Mouse (Mus musculus) left cerebral cortex, adult 11 months (tissue): ENCODE data around the gene Gm20671.
"Not testable (repeated sequence)": the region's sequence is repeated elsewhere in the genome, so short reads cannot be mapped to it uniquely, and the experiment has no call there.

Source experiments
- DNase-seq: peaks from one replicate; pipeline ENCODE4 v3.0.0; 2022; ENCODE audit warnings: low spot score

The Gm20671 gene

DNA sequence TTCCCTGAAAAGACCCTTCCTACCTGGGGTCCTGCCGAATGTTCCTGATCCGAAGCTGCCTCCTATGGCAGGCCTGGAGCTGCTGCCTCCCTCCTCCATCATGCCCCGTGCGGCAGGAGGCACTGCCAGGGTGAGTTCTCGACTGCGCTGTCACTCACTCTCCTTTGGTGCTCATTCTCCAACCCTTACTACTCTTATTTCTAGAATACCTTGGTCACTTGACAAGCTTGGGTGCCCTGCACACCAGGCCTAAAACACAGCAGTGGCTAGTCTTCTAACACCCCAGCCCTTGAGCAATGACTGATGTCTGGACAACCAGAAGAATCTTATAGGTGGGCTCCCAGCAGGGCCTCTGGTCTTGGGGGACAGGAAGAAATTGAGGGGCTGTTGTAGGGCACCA lies 93.0 kb downstream of the Gm20671 start:
- DNase-seq: not testable (repeated sequence)

DNA sequence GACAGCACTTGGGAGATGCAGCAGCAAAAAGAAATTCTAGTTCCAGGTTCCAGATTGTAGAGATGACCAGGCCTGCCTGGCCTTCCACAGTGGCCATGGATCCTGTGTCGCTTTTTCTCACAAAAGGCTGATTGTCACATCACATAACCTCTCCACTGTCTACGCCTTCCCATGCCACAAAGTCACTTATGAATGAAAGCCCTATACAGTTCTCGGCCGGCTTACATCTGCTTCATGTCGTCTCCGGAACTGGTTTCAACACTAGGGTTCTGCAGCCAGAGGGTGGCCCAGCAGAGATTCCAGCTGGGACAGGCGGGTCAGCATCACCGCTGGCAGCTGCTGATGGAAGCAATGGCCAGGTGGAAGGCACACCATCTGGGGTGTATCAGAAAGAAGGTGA lies 98.1 kb downstream of the Gm20671 start:
- DNase-seq: no peak

DNA sequence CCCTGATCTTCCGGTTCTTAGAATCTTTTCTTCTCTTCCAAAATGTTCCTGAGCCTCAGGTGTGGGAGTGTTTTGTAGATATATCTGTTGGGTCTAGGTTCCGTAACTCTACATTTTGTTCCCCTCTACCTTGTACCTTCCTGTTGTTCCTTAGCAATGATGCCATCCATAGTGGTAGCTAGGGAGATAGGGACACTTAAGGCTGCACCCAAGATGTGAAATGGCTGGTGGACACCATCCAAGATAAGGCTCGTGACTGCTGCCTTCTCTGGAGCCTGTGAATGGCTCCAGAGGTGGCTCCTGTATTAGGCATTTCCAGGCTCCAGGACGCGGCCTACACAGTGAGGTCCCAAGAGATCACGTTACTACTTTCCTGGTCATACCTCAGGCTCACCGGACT lies 98.6 kb downstream of the Gm20671 start:
- no peak for DNase-seq

DNA sequence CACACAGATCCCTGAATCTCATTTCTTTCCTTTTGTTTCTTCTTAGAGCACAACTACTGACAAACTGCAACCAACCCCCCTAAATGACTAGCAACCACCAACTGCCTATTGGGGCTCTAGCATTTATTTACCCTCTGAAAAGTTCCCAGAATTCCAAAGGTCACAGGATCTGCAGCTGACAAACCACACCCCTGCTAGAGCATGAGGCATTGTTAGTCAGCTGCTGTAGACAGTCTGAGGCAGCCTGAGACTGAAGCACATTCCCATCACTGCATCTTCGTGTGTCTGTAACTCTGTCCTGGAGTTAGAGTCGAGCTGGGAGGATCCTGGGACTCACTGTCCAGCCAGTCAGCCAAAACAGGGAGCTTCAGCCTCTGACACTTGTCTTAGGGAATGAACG lies 101.5 kb downstream of the Gm20671 start:
- DNase-seq: not testable (repeated sequence)

DNA sequence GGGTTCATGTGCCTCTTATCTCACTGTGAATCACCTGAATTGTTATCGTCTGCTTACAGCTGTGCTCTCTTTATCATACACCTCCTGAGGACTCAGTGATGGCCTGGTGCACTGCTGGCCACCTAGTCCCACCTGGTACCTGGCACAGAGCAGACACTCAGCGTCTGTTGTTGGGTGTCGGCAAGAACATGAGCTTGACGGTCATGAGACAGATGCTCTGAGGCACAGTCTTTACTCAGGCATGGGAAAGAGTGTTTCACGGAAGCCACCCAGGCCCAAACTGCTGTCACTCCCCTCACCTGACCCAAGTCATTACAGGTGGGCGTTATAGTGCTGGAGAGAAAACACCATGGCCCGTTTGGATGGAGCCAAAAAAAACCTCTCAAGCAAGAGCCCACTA lies 102.9 kb downstream of the Gm20671 start:
- no peak for DNase-seq

DNA sequence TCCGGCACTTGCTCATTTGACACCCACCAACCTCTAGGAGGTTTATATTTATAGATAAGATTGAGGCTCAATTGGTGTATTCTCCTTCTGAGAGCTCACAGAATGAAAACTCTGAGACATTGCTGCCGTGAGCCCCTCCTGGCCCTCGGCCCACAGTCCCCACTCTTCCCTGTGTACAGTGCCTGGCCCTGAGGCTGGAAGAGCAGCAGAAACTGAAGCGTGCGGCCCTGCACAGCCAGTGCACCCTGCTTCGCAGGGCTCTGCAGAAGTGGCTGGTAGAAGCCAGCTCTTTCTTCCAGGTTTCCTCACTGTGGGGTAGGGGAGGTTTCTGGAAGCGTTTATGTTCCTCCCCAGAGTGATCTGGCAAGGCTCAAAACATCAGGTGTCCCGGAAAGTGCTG lies 104.2 kb downstream of the Gm20671 start:
- not testable (repeated sequence) for DNase-seq

DNA sequence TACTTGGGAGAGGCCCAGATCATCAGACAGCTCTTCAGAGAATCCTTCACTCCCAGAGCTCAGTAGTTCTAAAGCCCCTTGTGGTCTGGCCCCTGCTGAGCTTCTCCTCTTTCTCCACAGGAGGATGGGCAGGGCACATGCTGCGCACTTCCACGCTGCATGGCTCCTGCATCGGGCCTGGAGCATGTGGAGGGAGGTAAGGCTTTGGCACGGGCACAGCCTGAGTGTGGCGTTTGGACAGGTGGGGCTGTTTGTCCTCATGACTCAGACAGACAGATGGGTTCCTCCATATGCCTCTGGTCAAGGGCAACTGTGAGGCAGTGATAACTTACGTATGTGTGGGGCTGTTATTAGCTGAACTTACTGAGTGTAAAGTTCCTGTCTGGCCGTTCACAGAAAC lies 104.6 kb downstream of the Gm20671 start:
- no peak for DNase-seq

DNA sequence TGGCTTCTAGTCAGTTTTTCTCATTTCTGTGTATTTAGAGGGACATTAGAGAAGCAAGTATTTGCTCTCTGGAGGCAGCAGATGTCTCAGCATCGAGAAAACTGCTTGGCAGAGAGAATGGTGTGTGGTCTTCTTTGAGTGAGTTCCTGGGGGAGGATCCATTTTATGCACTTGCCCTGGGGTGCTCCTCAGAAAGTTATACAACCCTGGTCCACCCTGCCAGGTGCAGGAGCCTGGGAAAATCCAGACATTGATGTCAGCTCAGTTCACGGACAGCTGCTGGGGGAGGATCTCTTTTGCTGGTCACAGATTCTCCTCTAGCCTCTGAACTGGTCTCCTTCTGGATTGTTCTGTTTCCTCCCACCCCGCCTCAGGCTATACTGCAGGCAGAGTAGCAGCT lies 105.6 kb downstream of the Gm20671 start:
- DNase-seq: no peak

DNA sequence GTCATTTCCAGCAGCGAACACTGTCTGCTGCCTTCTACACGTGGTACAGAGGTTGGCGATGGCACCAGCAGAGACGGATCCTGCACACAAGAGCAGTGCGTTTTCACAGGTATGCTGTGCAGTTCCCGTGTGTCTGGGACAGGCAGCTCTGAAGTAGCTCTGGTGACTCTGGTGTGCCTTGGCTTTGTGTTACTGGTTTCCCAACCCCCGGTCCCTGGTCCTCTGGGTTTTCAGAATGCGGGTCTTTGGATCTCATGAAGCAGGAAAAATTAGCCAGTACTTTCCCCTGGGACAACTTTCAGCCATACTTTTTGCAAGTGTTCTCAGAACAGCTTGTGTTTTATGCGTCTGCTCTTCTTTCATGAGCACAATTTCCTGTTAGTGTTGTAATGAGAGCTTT lies 106.5 kb downstream of the Gm20671 start:
- no peak for DNase-seq

DNA sequence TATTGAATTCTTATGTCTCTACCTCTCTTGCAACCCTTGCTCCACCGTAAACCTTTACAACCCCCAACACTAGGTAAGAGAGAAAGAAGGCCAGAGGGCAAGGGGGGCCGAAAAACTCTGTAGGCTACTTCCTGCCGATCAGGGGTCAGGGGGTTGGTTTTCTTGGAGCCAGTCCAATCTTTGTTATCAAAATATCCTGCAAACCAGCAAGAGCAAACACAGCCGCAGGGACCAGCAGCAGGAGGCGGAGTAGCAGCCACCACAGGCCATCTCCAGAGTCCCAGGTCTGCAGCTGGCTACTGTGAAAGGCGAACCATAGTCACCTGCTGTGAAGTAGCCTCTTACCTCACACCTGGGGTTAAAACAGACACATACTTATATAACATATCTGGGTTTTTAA lies 108.0 kb downstream of the Gm20671 start:
- DNase-seq: no peak

DNA sequence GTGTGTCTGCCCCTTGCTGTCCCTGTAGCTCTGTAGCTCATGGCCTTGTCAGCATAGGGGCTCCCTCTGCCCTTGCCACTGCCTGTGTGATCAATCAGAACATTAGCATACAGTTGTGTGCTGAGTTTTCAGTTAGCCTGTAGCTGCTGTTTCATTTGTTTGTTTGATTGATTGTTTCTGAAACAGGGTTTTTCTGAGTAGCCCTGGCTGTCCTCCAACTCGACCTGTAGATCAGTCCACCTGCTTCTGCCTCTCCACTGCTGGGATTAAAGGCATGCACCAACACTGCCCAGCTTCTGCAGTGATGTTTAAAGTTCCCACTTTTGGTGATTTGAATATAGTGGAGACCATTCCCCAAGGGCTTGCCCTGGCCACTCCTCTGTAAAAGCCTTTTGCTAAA lies 109.2 kb downstream of the Gm20671 start:
- no peak for DNase-seq

DNA sequence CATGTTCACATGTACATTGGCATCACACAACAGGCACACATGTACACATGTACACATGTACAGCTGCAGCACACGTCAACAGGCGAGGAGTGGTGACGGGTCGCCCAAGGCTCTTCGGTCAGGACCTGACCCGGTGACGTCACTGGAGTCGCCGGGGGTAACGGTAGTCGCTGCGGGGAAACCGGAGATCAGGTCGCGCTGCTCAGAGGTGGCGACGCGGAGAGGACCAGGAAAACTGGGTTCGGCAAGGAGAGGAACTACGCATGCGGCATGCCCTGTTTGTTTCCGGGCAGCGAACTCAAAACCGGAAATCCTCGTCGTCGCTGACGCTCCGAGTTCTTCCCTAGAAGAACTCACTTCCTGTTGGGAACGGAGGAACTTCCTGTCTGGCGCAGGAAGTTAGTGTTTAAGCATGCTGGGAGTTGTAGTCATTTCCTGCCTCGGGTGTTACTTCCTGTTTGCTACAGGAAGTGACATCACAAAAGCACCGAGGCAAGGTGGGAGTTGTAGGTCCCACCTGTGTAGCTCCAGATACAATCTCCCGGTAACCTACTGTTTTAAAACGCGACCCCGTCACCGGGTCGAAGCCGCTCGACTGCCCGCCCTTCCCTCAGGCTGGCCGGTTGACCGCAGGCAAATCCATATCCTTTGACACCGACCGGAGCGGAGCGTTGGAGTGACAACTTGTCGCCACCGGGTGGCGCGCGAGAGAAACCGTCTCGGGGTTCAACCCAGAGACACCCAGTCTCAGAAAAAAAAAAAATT lies 113.0 kb downstream of the Gm20671 start:
- peak; percentile 94 for DNase-seq

DNA sequence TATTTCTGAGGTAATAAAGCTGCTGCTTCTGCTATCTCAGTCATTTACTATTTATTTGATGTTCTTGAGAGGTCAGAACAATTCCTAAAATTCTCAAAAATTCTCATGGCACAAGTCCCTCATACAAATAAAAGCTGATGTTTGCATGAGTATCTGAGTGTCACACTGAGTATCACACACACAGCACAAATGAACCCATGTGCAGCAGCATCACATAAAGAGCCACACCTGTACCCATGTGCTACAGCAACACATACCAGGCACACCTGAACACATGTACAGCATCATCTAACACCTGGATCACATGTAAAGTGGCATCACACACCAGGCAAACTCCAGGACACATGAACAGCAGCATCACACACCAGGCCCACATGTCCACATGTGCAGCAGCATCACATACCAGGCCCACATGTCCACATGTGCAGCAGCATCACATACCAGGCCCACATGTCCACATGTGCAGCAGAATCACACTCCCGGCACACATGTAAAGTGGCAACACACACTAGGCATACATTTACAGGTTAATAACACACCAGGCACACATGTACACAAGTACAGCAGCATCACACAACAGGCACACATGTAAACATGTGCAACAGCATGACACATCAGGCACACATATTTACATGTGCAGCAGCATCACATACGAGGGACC lies 113.7 kb downstream of the Gm20671 start:
- DNase-seq: no peak

DNA sequence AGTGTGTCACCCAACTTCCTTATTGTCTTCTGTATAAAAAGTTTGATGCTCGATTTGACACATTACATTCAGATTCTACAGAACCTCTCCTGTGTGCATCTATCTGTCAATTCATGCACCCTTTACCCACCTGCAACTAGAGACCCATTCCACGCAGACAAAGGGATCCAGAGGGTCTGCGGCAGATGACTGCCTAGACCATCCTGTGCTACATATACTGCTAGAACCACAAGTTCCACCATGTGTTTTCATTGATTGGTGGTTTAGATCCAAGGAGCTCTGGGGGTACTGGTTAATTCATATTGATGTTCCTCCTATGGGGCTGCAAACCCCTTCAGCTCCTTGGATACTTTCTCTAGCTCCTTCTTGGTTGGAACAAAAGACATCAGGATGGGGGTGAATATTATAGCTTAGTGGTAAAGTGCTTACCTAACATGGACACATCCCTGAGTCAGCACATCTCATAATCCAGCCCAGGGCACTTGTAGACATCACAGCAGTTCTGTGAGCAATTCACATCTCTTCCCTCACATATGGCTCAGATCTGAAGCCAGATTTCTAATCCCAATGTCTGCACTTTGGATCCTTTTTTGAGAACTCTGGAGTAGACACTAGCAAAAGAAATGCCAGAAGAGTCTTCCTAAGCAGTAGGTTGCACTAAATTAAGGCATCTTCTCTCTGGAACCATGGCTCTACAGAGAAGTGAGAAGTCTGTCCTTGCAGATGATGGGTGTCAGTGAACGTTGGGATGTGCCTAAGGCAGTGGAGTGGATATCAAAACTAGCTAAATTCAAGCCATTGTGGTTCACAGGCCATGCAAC lies 114.5 kb downstream of the Gm20671 start:
- no peak for DNase-seq

DNA sequence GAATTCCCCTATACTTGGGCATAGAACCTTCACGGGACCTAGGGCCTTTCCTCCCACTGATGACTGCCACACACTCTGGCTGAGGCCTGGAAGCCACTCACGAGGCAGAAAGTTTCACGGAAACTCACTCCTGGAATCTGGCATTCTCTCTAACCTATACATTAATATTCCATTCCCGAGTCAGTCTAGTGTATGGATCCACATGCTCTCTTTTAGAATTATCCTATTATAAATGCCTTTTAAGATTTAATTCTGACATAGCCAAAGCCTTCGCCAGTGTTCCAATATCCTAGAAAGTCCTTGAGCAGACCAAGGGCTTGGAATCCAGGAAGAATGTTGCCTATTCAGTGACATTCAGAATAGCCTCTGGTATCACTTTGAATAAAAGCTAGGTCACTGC lies 115.4 kb downstream of the Gm20671 start:
- DNase-seq: no peak

DNA sequence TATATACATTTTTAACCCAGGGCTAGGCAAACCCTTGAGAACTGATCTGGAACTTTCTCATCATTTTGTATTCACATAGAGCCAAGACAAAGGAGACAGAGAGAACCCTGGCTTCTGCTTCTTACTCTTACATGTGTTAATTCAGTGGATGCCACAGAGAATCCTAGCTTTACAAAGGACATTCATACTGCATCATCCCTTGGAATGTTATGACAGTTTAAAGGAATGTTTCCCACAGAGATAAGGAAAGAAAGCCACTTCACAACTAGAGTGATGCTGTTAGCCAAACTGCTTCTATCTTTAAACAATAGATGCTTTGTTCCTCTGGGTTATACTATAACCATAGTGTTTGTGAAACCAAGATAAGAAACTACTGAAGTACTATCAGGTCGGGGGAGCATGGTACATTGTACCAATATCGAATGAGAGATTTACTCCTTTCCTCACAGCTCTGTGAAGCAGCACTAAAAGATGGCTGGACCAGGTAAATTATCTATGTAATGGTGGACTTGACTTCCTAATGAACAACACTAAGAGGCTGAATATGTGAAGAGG lies 120.6 kb downstream of the Gm20671 start:
- no peak for DNase-seq

DNA sequence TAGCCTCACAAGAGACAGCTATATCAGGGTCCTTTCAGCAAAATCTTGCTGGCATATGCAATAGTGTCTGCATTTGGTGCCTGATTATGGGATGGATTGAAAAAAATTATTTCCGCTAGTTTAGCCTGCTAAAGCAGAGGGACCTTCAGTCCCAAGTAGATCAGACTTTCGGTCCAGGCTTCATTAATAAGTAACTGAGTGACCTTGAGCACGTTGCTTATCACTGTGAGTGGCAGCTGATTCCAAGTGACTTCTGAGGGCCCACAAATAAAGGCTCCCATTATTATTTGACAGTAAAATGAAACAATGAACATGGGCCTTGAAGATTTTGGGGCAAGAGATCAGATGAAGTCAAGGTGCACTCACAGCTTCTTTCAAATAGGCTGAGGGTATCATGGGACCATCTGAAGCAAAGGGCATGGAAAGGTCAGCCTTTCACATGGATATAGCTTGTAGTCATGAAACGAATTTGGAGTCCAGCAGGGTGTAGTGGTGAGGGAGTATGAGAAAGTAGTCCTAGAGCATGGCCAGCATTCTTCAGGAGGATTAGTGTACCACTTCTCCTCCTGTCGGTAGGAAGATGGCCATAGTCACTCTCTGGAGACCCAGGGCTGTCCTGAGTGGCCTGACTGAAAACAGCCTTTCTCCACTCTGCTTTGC lies 129.6 kb downstream of the Gm20671 start:
- DNase-seq: no peak

DNA sequence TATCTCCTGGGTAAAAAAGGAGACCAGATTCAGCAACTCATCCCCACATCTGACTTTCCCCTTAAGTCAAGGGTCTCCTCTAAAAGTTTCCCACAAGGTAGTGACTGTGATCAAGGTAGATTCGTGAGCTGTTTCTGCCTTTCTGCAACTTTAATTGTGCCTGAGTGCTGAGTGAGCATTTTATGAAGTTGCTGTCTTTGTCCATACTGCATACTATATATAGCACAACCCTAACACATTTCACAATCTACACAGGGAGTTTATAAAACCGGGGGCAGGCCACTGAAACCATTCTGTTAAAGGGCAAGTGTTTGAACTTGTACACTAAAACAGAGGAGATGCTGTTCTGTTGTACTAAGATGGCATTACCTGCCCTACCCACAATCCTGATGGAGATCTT lies 133.5 kb downstream of the Gm20671 start:
- DNase-seq: no peak
